Mouse (Mus musculus) T-cell, adult 66 days (primary cell): ENCODE data around the gene Grb2. TPM values are rescaled to one million over a fixed set of nuclear protein-coding genes. Genes with fewer than 3 reads are reported as not detected.

Source experiments
- total RNA-seq, 2 experiments: library from RNA; stranded (reverse); gene quantifications; 3 replicates in 1 of 2; 4 replicates in 1 of 2; pipeline ENCODE4 v1.2.4; 2023

The Grb2 gene
- total RNA-seq = 100 to 1,000 TPM; 135 to 150 TPM

DNA sequence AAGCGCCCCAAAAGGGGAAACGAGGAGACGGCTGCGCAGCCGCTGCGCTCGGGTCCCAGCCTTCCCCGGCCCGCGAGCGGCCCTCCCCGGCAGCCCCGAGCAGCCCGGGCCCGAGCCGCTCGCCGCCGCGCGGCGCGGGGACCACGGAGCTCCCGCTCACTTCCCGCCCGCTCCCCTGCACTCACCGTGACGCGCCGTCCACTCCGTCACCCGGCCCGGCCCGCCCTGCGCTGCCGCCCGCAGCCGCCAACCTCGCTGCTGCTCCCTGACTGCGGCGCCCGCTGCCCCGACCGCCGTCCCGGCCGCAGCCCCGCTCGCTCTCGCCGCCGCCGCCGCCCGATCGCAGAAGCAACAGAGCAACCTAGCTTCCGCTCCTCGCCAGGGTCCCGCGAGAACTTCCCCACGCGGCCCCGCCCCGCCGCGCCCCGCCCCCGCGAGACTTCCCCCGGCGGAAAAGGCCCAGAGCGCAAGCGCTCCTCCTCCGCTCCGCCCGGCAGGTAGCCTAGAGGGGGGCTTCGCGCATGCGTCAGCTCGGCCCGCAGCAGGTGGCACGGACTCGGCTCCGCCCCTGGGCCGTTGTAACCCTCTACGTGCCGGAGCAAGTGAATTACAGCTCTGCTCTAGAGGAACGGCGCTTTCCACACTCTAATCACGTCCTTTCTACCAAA, at the start of gene Grb2:
Grb2 (minus strand) TSS at position 389 of the 668 bp plus-strand sequence.

DNA sequence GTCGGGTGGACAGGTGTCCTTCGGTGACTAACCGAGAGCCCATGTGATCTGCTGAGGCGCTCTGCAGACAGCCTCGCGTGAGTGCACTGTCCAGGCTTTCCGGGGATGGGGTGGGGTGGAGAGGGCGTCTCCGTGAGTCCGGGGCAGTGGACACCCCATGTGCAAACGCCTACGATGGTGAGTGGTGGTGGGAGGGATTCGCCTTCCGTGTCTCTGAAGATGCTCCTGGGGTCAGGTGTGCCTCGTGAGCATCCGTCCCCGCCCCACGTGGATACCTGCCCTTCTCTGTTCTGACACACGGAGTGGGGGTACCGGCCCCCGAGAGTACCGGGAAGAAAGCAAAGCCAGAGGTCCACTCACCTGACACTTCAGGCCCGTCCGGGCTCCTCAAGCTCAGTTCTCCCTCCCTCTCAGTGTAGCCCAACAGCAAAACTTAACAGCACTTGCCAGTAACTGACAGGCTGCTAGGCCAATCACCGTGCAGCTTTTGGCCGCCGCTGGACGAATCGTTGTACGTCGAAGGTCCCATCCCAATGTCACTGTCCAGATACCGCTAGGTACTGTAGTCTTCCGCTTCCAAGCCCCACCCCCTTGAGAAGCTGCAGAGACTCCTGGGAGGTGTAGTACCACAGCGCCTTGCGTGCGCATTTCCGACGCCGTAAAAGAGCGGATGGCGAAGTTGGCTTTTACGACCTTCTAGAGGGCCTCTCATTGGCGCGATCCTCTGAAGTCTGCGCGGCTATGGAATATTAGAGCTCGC, 80.5 kb downstream of the Grb2 start, which contains the start of gene Slc25a19:
Slc25a19 (minus strand) TSS at position 591 of the 760 bp plus-strand sequence.

DNA sequence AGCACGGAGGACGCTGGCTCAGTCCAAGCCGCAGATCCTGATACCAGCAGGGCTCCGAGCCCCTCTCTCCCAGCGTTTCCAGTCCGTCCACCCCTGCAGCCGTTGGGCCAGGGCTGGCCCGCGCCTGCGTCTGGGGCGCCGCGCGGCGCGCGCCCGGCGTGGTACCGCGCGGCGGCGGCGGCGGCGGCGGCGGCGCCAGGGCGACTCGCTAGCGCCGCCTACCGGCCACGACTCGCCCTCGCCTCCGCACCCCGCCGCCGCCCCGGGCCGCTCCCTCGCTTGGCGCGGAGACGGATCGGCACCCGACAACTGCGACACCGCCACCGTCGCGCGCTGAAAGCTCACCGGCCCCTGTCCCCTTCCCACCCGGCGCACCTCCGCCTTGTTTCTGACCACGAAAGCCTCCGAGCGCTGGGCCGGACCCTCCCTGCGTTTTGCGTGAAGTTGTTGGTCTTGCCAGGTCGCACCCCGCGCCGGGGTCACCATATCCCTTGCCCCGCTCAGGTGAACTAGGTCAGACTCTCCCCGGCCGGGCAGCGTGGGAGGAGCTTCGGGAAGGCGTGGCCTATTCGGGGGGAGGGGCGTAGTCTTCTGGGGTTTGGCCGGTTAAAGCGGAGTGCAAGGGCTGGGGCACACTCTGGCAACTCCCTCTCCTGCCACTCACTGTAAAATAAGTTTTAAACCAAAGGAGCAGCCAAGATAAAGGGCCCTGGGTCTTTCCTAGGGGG, 95.8 kb downstream of the Grb2 start, which contains the start of gene Mif4gd:
Mif4gd (minus strand) TSS at position 560 of the 728 bp plus-strand sequence.

DNA sequence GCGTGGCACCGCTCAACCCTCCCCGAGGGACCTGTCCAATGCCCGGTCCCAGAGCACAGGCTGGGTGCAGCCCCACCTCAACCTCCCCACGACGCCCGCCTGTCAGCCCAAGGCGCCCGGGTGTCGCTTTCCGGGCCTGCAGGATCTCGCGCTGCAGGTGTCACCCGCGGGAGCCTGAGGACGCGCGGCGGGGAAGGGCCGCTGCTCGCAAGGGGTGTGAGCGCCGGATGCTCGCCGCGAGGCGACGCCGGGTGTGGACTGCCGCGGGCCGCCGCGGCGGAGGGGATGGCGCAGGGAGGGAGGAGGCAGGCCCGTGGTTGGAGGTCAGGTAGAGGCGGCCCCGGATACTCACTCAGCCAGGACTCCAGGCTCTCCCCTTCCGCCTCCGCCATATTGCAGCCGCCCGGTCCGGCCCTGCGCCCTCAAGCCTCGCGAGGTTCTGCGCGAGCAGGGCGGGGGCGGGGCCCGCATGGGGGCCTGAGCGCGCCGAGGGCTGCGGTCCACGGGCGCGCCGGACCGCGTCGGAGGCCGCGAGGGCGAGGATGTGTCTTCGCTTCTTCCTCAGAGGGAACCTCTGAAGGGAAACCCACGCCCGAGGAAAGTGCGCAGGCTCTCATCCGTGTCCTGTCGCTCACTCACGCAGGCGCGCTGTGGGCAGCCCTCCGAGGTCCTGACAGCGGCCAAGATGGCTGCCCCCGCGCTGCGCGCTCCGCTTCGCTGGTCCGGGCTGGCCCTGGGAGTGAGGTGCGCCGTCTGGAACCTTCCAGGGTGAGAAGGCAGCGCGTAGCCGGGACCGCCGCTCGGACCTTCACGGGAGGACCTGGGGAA, 104.7 kb downstream of the Grb2 start, which contains the start of the genes Mrps7 and Gga3:
Mrps7 (plus strand) TSS at position 450 of the 828 bp plus-strand sequence.
Gga3 (minus strand) TSS at position 576 of the 828 bp plus-strand sequence.

Other genes starting within 250 kb of the Grb2 start
- 10 to 100 TPM; 23.8 to 32.4 TPM for gene Slc16a5, start 246.1 kb downstream of the Grb2 start, total RNA-seq
- 10 to 100 TPM; 37.1 to 43.6 TPM for gene Armc7, start 232.9 kb downstream of the Grb2 start, total RNA-seq
- gene Nt5c, start 216.7 kb downstream of the Grb2 start, total RNA-seq = 100 to 1,000 TPM; 134 to 141 TPM
- 100 to 1,000 TPM; 208 to 231 TPM for gene Jpt1, start 194.2 kb downstream of the Grb2 start, total RNA-seq
- gene Sumo2, start 172.3 kb downstream of the Grb2 start, total RNA-seq = 100 to 1,000 TPM; 247 to 268 TPM
- gene Nup85, start 144.2 kb downstream of the Grb2 start, total RNA-seq = 10 to 100 TPM; 71.9 to 80.3 TPM
- 10 to 100 TPM; 26.0 to 29.7 TPM for gene Mrps7, start 104.7 kb downstream of the Grb2 start, total RNA-seq
- gene Gga3, start 104.5 kb downstream of the Grb2 start, total RNA-seq = 100 to 1,000 TPM in 1 of 2 experiments, 10 to 100 TPM in 1; 85.1 to 112 TPM
- 10 to 100 TPM; 61.1 to 61.2 TPM for gene Mif4gd, start 95.6 kb downstream of the Grb2 start, total RNA-seq
- gene Slc25a19, start 80.3 kb downstream of the Grb2 start, total RNA-seq = 10 to 100 TPM; 44.3 to 53.9 TPM
- 10 to 100 TPM; 66.9 to 67.1 TPM for gene Tmem94, start 56.8 kb upstream of the Grb2 start, total RNA-seq
- gene Caskin2, start 105.0 kb upstream of the Grb2 start, total RNA-seq = 1 to 10 TPM; 1.8 to 2.3 TPM
- 10 to 100 TPM; 24.8 to 26.0 TPM for gene Tsen54, start 106.1 kb upstream of the Grb2 start, total RNA-seq
- 10 to 100 TPM; 40.6 to 43.0 TPM for gene Llgl2, start 115.5 kb upstream of the Grb2 start, total RNA-seq
- 1 to 10 TPM in 1 of 2 experiments, not detected in 1; 1.2 TPM for gene Myo15b, start 149.8 kb upstream of the Grb2 start, total RNA-seq
- gene Smim5, start 191.4 kb upstream of the Grb2 start, total RNA-seq = 1 to 10 TPM; 2.2 to 2.4 TPM
- not detected for gene Smim6, start 203.4 kb upstream of the Grb2 start, total RNA-seq
- 10 to 100 TPM; 41.0 to 56.5 TPM for gene Sap30bp, start 224.7 kb upstream of the Grb2 start, total RNA-seq
- gene Recql5, start 224.9 kb upstream of the Grb2 start, total RNA-seq = 10 to 100 TPM; 21.4 to 23.4 TPM